Comparison of ENCODE assay signal across 19 mouse cellular contexts in genomic region chr8:113791856-113792255, GRCm38 (mm10). TPM values are rescaled to one million over a fixed set of nuclear protein-coding genes. Genes with fewer than 3 reads are reported as not detected.
DNase-seq lines count a peak whose midpoint lies in the region; ATAC-seq and TF ChIP-seq lines count a peak whose summit lies in the region.
"Had no signal": no experiment of that assay in that cellular context is flagged by ENCODE, and none has a peak within 500 bp of the region (broad histone marks: within the 10 kb centered on the region; RNA-seq: fewer than 3 reads in every experiment).

No protein-coding gene starts in this region.

- no peak overlapping the region for H3K9ac ChIP-seq in lung, postnatal 0 days (replicated peaks; ENCODE audit: low read depth)
- H3K9ac ChIP-seq in intestine, embryonic 15.5 days, result no peak overlapping the region
- H3K9ac ChIP-seq: hindbrain, embryonic 13.5 days; liver, embryonic 15.5 days had no signal

- no peak overlapping the region for H3K4me2 ChIP-seq in lung, postnatal 0 days (replicated peaks; ENCODE audit: low read depth, low read length)
- H3K4me2 ChIP-seq in intestine, embryonic 15.5 days (replicated peaks), result no peak overlapping the region
- H3K4me2 ChIP-seq: hindbrain, embryonic 13.5 days; liver, embryonic 15.5 days had no signal

- WGBS in heart, embryonic 10.5 days, result no CpG with 5 or more reads among the region's 13 CpGs
- WGBS in lung, postnatal 0 days, result 44% methylated on average over 13 of the region's 13 CpGs
- WGBS in intestine, embryonic 15.5 days, result no CpG with 5 or more reads among the region's 13 CpGs

- no peaks in the 10 kb centered on the region for H3K36me3 ChIP-seq in heart, embryonic 10.5 days
- no peaks in the 10 kb centered on the region for H3K36me3 ChIP-seq in lung, postnatal 0 days (ENCODE audit: insufficient read depth, low read length)
- H3K36me3 ChIP-seq in intestine, embryonic 15.5 days, result no peaks in the 10 kb centered on the region
- H3K36me3 ChIP-seq: forebrain, embryonic 10.5 days; hindbrain, embryonic 13.5 days; liver, embryonic 15.5 days had no signal

- H3K4me1 ChIP-seq in heart, embryonic 10.5 days, result no peaks in the 10 kb centered on the region
- H3K4me1 ChIP-seq in lung, postnatal 0 days (ENCODE audit: insufficient read depth, low read depth, low read length), result no peaks in the 10 kb centered on the region; the same call in 1 of the 2 replicates
- no peaks in the 10 kb centered on the region for H3K4me1 ChIP-seq in intestine, embryonic 15.5 days (replicated peaks)
- H3K4me1 ChIP-seq: forebrain, embryonic 10.5 days; hindbrain, embryonic 13.5 days; liver, embryonic 15.5 days had no signal

- no peak for TF ChIP-seq CTCF in lung, postnatal 0 days (IDR thresholded peaks at IDR 0.05)

- H3K9me3 ChIP-seq in heart, embryonic 10.5 days, result no peaks in the 10 kb centered on the region
- H3K9me3 ChIP-seq in lung, postnatal 0 days (ENCODE audit: low read length), result no peaks in the 10 kb centered on the region
- no peaks in the 10 kb centered on the region for H3K9me3 ChIP-seq in intestine, embryonic 15.5 days
- H3K9me3 ChIP-seq: forebrain, embryonic 10.5 days; hindbrain, embryonic 13.5 days; liver, embryonic 15.5 days had no signal

- no peak overlapping the region for H3K27ac ChIP-seq in heart, embryonic 10.5 days
- H3K27ac ChIP-seq in lung, postnatal 0 days (ENCODE audit: low read length), result no peak overlapping the region
- H3K27ac ChIP-seq in intestine, embryonic 15.5 days, result no peak overlapping the region
- H3K27ac ChIP-seq: forebrain, embryonic 10.5 days; hindbrain, embryonic 13.5 days; left cerebral cortex, adult 2 months; liver, embryonic 15.5 days had no signal

- no peak for ATAC-seq in lung, postnatal 0 days
- ATAC-seq in intestine, embryonic 15.5 days, result no peak
- ATAC-seq: Patski had no signal

- H3K4me3 ChIP-seq in heart, embryonic 10.5 days, result no peak overlapping the region
- no peak overlapping the region for H3K4me3 ChIP-seq in lung, postnatal 0 days (ENCODE audit: low read depth, low read length)
- H3K4me3 ChIP-seq in intestine, embryonic 15.5 days (replicated peaks), result no peak overlapping the region
- H3K4me3 ChIP-seq: forebrain, embryonic 10.5 days; hindbrain, embryonic 13.5 days; left cerebral cortex, adult 2 months; liver, embryonic 15.5 days had no signal

- TF ChIP-seq EP300 in lung, postnatal 0 days (IDR thresholded peaks at IDR 0.05), result no peak

- peak; percentile 94 for DNase-seq in heart, adult 11 months
- DNase-seq in heart, embryonic 10.5 days (ENCODE audit: low spot score), result no peak
- DNase-seq in lung, adult 18-20 months, result peak; percentile 5 to 10
- no peak for DNase-seq in lung, postnatal 0 days (ENCODE audit: low spot score)
- peak; percentile 28 to 35 for DNase-seq in heart, adult 9 months (ENCODE audit: low spot score in 2 of 2)
- DNase-seq in lung, postnatal 36 days, result peak; percentile 51
- no peak for DNase-seq in adrenal gland, adult 8-10 months
- DNase-seq: adrenal gland, postnatal 14 days; cerebellum, adult 11 months; gastrocnemius, postnatal 25 days; kidney, adult 9 months; midbrain, embryonic 14.5 days; right cerebral cortex, postnatal 25 days had no signal

- H3K27me3 ChIP-seq in heart, embryonic 10.5 days (ENCODE audit: insufficient read depth, poor library complexity, severe bottlenecking), result no peaks in the 10 kb centered on the region
- no peaks in the 10 kb centered on the region for H3K27me3 ChIP-seq in lung, postnatal 0 days (replicated peaks; ENCODE audit: insufficient read depth, low read length)
- no peaks in the 10 kb centered on the region for H3K27me3 ChIP-seq in intestine, embryonic 15.5 days (replicated peaks)
- H3K27me3 ChIP-seq: hindbrain, embryonic 13.5 days; liver, embryonic 15.5 days; Patski had no signal

RNA-seq across cellular contexts. Expression of gene Adamts18, which starts 56.7 kb away (rescaled TPM):
- polyA plus RNA-seq in heart, embryonic 10.5 days (2016; fragmentation: Nextera tagmentation; extraction: Ambion mirVana), result 1.2 and 5.2 TPM in 2 replicates
- 0.20 and 0.23 TPM in 2 replicates for polyA plus RNA-seq in lung, postnatal 0 days (2015; fragmentation: Nextera tagmentation; extraction: Ambion mirVana)
- under 1 TPM in 1 of 4 experiments, not detected in 3; 0.07 TPM for total RNA-seq in adrenal gland, adult 8-10 months (2022)
- polyA plus RNA-seq in intestine, embryonic 15.5 days (2015; fragmentation: Nextera tagmentation; extraction: Ambion mirVana), result 0.45 and 0.48 TPM in 2 replicates
- polyA plus RNA-seq: Patski had no signal

Comparison
In these comparisons a context has a peak if more than half of its experiments do, and no peak if none do; other contexts are left out.
1. DNase-seq: peak in heart, adult 11 months (single experiment), lung, adult 18-20 months (2 of 2), heart, adult 9 months (2 of 2) and lung, postnatal 36 days (single experiment); none in heart, embryonic 10.5 days (single experiment), lung, postnatal 0 days (single experiment) and adrenal gland, adult 8-10 months (single experiment).